Mouse (Mus musculus): ENCODE results near the gene Kcnk4.

- TF ChIP-seq TCF12 (IDR thresholded peaks at IDR 0.05; ENCODE audit: insufficient read depth, poor library complexity, severe bottlenecking) (no peak), MAX (IDR thresholded peaks at IDR 0.05; ENCODE audit: low read depth) (no peak)
Measured at GRCm38 (mm10) chr19:6950613-6951153, 16.4 kb upstream of the Kcnk4 start.

All from myocyte (in vitro differentiated cells).